In genomic region chr6:145186096-145186495, GRCm38 (mm10) we compare ENCODE assay signal across 17 mouse cellular contexts. TPM values are rescaled to one million over a fixed set of nuclear protein-coding genes. Genes with fewer than 3 reads are reported as not detected.
"Had no signal": no experiment of that assay in that cellular context is flagged by ENCODE, and none has a peak within 500 bp of the region (broad histone marks: within the 10 kb centered on the region; RNA-seq: fewer than 3 reads in every experiment).

No protein-coding gene starts in this region.

- H3K27ac ChIP-seq: kidney, embryonic 15.5 days; liver, embryonic 13.5 days; neural tube, embryonic 12.5 days; neural tube, embryonic 15.5 days; stomach, postnatal 0 days had no signal

- H3K36me3 ChIP-seq: kidney, embryonic 15.5 days; liver, embryonic 13.5 days; neural tube, embryonic 12.5 days; neural tube, embryonic 15.5 days had no signal

- DNase-seq: kidney, adult 8-10 months; kidney, postnatal 14 days; kidney, postnatal 4 days; liver, embryonic 13.5 days; lung, adult 2 months; lung, postnatal 14 days; lung, postnatal 4 days; right cerebral cortex, adult 18-20 months; right cerebral cortex, postnatal 25 days; thymus, adult 2 months; thymus, postnatal 14 days; thymus, postnatal 4 days had no signal

- H3K4me1 ChIP-seq: kidney, embryonic 15.5 days; liver, embryonic 13.5 days; neural tube, embryonic 12.5 days; neural tube, embryonic 15.5 days had no signal

- H3K9me3 ChIP-seq: kidney, embryonic 15.5 days; liver, embryonic 13.5 days; neural tube, embryonic 12.5 days; neural tube, embryonic 15.5 days had no signal

- H3K27me3 ChIP-seq: kidney, embryonic 15.5 days; liver, embryonic 13.5 days; neural tube, embryonic 12.5 days; neural tube, embryonic 15.5 days had no signal

- H3K4me3 ChIP-seq: kidney, embryonic 15.5 days; liver, embryonic 13.5 days; neural tube, embryonic 12.5 days; neural tube, embryonic 15.5 days had no signal

- H3K9ac ChIP-seq: kidney, embryonic 15.5 days; liver, embryonic 13.5 days; neural tube, embryonic 12.5 days; neural tube, embryonic 15.5 days had no signal

RNA-seq across cellular contexts. Expression of gene Casc1, which starts 24.7 kb away (rescaled TPM):
- polyA plus RNA-seq: liver, adult 2 months had no signal
